ENCODE assay signal across 21 mouse cellular contexts in the genomic region with DNA sequence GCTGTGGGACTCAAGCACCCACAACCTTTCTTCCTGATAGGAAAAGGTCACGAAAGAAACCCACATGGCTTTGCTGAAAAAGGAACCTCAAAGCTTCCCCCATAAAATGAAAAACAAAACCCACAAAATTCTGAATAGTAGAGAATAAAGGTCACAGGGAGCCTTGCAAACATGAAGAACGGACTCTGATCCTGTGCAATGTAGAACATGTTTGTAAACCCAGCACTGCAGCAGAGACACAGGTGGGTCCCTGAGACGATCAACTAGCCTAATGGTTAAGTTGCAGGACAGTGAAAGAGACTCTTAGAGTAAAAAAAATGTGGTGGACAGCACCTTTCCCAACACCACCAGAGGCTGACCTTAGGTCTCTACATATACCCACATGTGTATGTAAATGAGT. TPM values are rescaled to one million over a fixed set of nuclear protein-coding genes. Genes with fewer than 3 reads are reported as not detected.
DNase-seq lines count a peak whose midpoint lies in the region; ATAC-seq and TF ChIP-seq lines count a peak whose summit lies in the region.
"Had no signal": no experiment of that assay in that cellular context is flagged by ENCODE, and none has a peak within 500 bp of the region (broad histone marks: within the 10 kb centered on the region; RNA-seq: fewer than 3 reads in every experiment).

No protein-coding gene starts in this region.

- H3K4me1 ChIP-seq in liver, adult 2 months (ENCODE audit: control insufficient read depth, insufficient read depth, low read length), result peaks cover 17% of the 10 kb centered on the region
- no peaks in the 10 kb centered on the region for H3K4me1 ChIP-seq in liver, embryonic 12.5 days
- no peaks in the 10 kb centered on the region for H3K4me1 ChIP-seq in intestine, embryonic 16.5 days (ENCODE audit: control insufficient read depth, insufficient read depth, low read length)
- H3K4me1 ChIP-seq in small intestine, adult 2 months (ENCODE audit: control insufficient read depth, insufficient read depth, insufficient read length, low read length), result no peaks in the 10 kb centered on the region; the same call in 1 of the 2 replicates
- no peaks in the 10 kb centered on the region for H3K4me1 ChIP-seq in stomach, postnatal 0 days (replicated peaks; ENCODE audit: control insufficient read depth, insufficient read depth)
- H3K4me1 ChIP-seq: embryonic facial prominence, embryonic 13.5 days; forebrain, embryonic 12.5 days; heart, embryonic 10.5 days; hindbrain, embryonic 13.5 days had no signal

- H3K79me2 ChIP-seq in liver, adult 2 months (ENCODE audit: control insufficient read depth, insufficient read depth, low read length), result no peaks in the 10 kb centered on the region; the same call in 1 of the 2 replicates

- H3K9ac ChIP-seq in liver, adult 2 months (ENCODE audit: low read depth, low read length), result peak overlapping the region; percentile 36; the same call in 1 of the 2 replicates
- H3K9ac ChIP-seq in liver, embryonic 12.5 days, result no peak overlapping the region
- no peak overlapping the region for H3K9ac ChIP-seq in intestine, embryonic 16.5 days (ENCODE audit: low read depth, low read length)
- H3K9ac ChIP-seq in stomach, postnatal 0 days (ENCODE audit: low read length), result no peak overlapping the region
- H3K9ac ChIP-seq: embryonic facial prominence, embryonic 13.5 days; forebrain, embryonic 12.5 days; forebrain, postnatal 0 days; hindbrain, embryonic 13.5 days had no signal

- DNase-seq in liver, adult 2 months (ENCODE audit: extremely low read depth, low read depth, low spot score), result peak; percentile 79
- DNase-seq in stomach, postnatal 0 days (ENCODE audit: low spot score), result peak; percentile 19
- no peak for DNase-seq in thymus, postnatal 36 days
- no peak for DNase-seq in layer of hippocampus, postnatal 14 days (ENCODE audit: low spot score in 2 of 2)
- DNase-seq: adrenal gland, adult 2 months; adrenal gland, postnatal 25 days; cerebellum, adult 18-20 months; cerebellum, adult 9-11 months; cerebellum, postnatal 36 days; forebrain, postnatal 0 days; gastrocnemius, adult 2 months; gastrocnemius, postnatal 25 days; heart, postnatal 10 days; heart, postnatal 4 days had no signal

- H3K36me3 ChIP-seq in liver, adult 2 months (ENCODE audit: control insufficient read depth, insufficient read depth, low read length), result peaks cover 58% of the 10 kb centered on the region
- peaks cover 80% of the 10 kb centered on the region for H3K36me3 ChIP-seq in liver, embryonic 12.5 days
- H3K36me3 ChIP-seq in intestine, embryonic 16.5 days (ENCODE audit: control insufficient read depth, insufficient read depth, low read length), result peaks cover 3% of the 10 kb centered on the region; the same call in 1 of the 2 replicates
- H3K36me3 ChIP-seq in small intestine, adult 2 months (ENCODE audit: control insufficient read depth, insufficient read depth, low read length), result peaks cover 56% of the 10 kb centered on the region
- peaks cover 9% of the 10 kb centered on the region for H3K36me3 ChIP-seq in stomach, postnatal 0 days (ENCODE audit: control insufficient read depth, insufficient read depth, low read length)

- no peaks in the 10 kb centered on the region for H3K9me3 ChIP-seq in liver, embryonic 12.5 days (replicated peaks)
- no peaks in the 10 kb centered on the region for H3K9me3 ChIP-seq in intestine, embryonic 16.5 days (ENCODE audit: control insufficient read depth, low read length)
- H3K9me3 ChIP-seq in stomach, postnatal 0 days (ENCODE audit: control insufficient read depth, low read length), result no peaks in the 10 kb centered on the region
- H3K9me3 ChIP-seq: embryonic facial prominence, embryonic 13.5 days; forebrain, embryonic 12.5 days; heart, embryonic 10.5 days; hindbrain, embryonic 13.5 days had no signal

- TF ChIP-seq CTCF in liver, adult 2 months (IDR thresholded peaks at IDR 0.05; ENCODE audit: low read depth, low read length), result no peak
- no peak for TF ChIP-seq CTCF in small intestine, adult 2 months (IDR thresholded peaks at IDR 0.05; ENCODE audit: extremely low read depth, insufficient read length, insufficient replicate concordance, low read depth, low read length)
- TF ChIP-seq CTCF in stomach, postnatal 0 days (IDR thresholded peaks at IDR 0.05; ENCODE audit: low read depth), result no peak

- H3K27me3 ChIP-seq in liver, adult 2 months (ENCODE audit: control insufficient read depth, insufficient read depth, low read length), result no peaks in the 10 kb centered on the region
- H3K27me3 ChIP-seq in liver, embryonic 12.5 days (replicated peaks), result no peaks in the 10 kb centered on the region
- no peaks in the 10 kb centered on the region for H3K27me3 ChIP-seq in intestine, embryonic 16.5 days (replicated peaks; ENCODE audit: control insufficient read depth, insufficient read depth, low read length)
- no peaks in the 10 kb centered on the region for H3K27me3 ChIP-seq in small intestine, adult 2 months (ENCODE audit: control insufficient read depth, insufficient read depth, low read length)
- H3K27me3 ChIP-seq in stomach, postnatal 0 days (ENCODE audit: control insufficient read depth, insufficient read depth, low read length), result no peaks in the 10 kb centered on the region
- H3K27me3 ChIP-seq: embryonic facial prominence, embryonic 13.5 days; forebrain, embryonic 12.5 days; hindbrain, embryonic 13.5 days had no signal

- H3K27ac ChIP-seq in liver, adult 2 months (replicated peaks; ENCODE audit: insufficient read depth, low read depth, low read length), result peak overlapping the region; percentile 69
- H3K27ac ChIP-seq in liver, embryonic 12.5 days, result no peak overlapping the region
- peak overlapping the region; percentile 43 for H3K27ac ChIP-seq in intestine, embryonic 16.5 days (ENCODE audit: low read length)
- H3K27ac ChIP-seq in small intestine, adult 2 months (ENCODE audit: insufficient read depth, low read depth, low read length), result peak overlapping the region; percentile 49
- peak overlapping the region; percentile 58 for H3K27ac ChIP-seq in stomach, postnatal 0 days (replicated peaks)
- H3K27ac ChIP-seq: embryonic facial prominence, embryonic 13.5 days; forebrain, embryonic 12.5 days; gastrocnemius, adult 2 months; heart, embryonic 10.5 days; hindbrain, embryonic 13.5 days had no signal

- TF ChIP-seq EP300 in stomach, postnatal 0 days (optimal IDR thresholded peaks at IDR 0.05), result no peak

- TF ChIP-seq POLR2A in liver, adult 2 months (IDR thresholded peaks at IDR 0.05; ENCODE audit: extremely low read depth, insufficient read depth, low read length), result no peak
- TF ChIP-seq POLR2A in small intestine, adult 2 months (IDR thresholded peaks at IDR 0.05; ENCODE audit: low read depth, low read length), result no peak

- no peak for ATAC-seq in liver, embryonic 12.5 days
- peak; percentile 59; the same call in 1 of the 2 replicates for ATAC-seq in intestine, embryonic 16.5 days
- ATAC-seq in stomach, postnatal 0 days (ENCODE audit: low FRiP score, low TSS enrichment), result peak; percentile 57; the same call in 1 of the 2 replicates
- ATAC-seq: forebrain, postnatal 0 days had no signal

- H3K4me3 ChIP-seq in liver, adult 2 months (ENCODE audit: insufficient read depth, low read depth, low read length), result no peak overlapping the region
- H3K4me3 ChIP-seq in liver, embryonic 12.5 days, result no peak overlapping the region
- H3K4me3 ChIP-seq in intestine, embryonic 16.5 days (ENCODE audit: low read length), result no peak overlapping the region
- H3K4me3 ChIP-seq in small intestine, adult 2 months (ENCODE audit: low read depth, low read length), result no peak overlapping the region
- no peak overlapping the region for H3K4me3 ChIP-seq in stomach, postnatal 0 days (ENCODE audit: low read depth, low read length)
- H3K4me3 ChIP-seq: embryonic facial prominence, embryonic 13.5 days; forebrain, embryonic 12.5 days; gastrocnemius, adult 2 months; heart, embryonic 10.5 days; hindbrain, embryonic 13.5 days had no signal

- no peak overlapping the region for H3K4me2 ChIP-seq in liver, embryonic 12.5 days
- H3K4me2 ChIP-seq in intestine, embryonic 16.5 days (ENCODE audit: low read depth, low read length), result no peak overlapping the region
- H3K4me2 ChIP-seq in stomach, postnatal 0 days (replicated peaks; ENCODE audit: low read depth), result no peak overlapping the region
- H3K4me2 ChIP-seq: embryonic facial prominence, embryonic 13.5 days; forebrain, embryonic 12.5 days; hindbrain, embryonic 13.5 days had no signal

- 35% methylated on average over 3 of the region's 3 CpGs for WGBS in liver, adult 2 months
- 78% methylated on average over 3 of the region's 3 CpGs for WGBS in liver, embryonic 12.5 days (ENCODE audit: insufficient replicate concordance)
- WGBS in intestine, embryonic 16.5 days, result 78% methylated on average over 3 of the region's 3 CpGs
- WGBS in small intestine, adult 2 months, result 49% methylated on average over 3 of the region's 3 CpGs
- 52% methylated on average over 3 of the region's 3 CpGs for WGBS in stomach, postnatal 0 days

RNA-seq across cellular contexts. Expression of a gene that starts 12.4 kb away (rescaled TPM):
- 80.0 and 94.7 TPM in 2 replicates for total RNA-seq in liver, adult 2 months (2014; rRNA removed)
- 25.7 and 31.8 TPM in 2 replicates for polyA plus RNA-seq in liver, adult 2 months (2012; rRNA removed)
- 136 and 146 TPM in 2 replicates for polyA plus RNA-seq in liver, embryonic 12.5 days (2016; fragmentation: Nextera tagmentation; extraction: Ambion mirVana)
- 182 and 206 TPM in 2 replicates for polyA plus RNA-seq in intestine, embryonic 16.5 days (2015; fragmentation: Nextera tagmentation; extraction: Ambion mirVana)
- 7.8 and 13.1 TPM in 2 replicates for polyA plus RNA-seq in small intestine, adult 2 months (2012; rRNA removed)
- 148 and 150 TPM in 2 replicates for polyA plus RNA-seq in stomach, postnatal 0 days (2015; fragmentation: Nextera tagmentation; extraction: Ambion mirVana)
- 10 to 100 TPM; 70.4 to 71.2 TPM for total RNA-seq in layer of hippocampus, postnatal 14 days (2021)

Comparison
In these comparisons a context has a peak if more than half of its experiments do, and no peak if none do; other contexts are left out.
1. DNase-seq: peak in liver, adult 2 months (single experiment) and stomach, postnatal 0 days (single experiment); none in thymus, postnatal 36 days (0 of 2) and layer of hippocampus, postnatal 14 days (0 of 2).